Mouse (Mus musculus): ENCODE results near the gene Phc2. TPM values are rescaled to one million over a fixed set of nuclear protein-coding genes. Genes with fewer than 3 reads are reported as not detected.
"Not testable (repeated sequence)": the region's sequence is repeated elsewhere in the genome, so short reads cannot be mapped to it uniquely, and the experiment has no call there.

Gene Phc2
- 10 to 100 TPM; 17.3 to 25.1 TPM for total RNA-seq (2021)
- long read RNA-seq, experiment 1, transcript Phc2-202 (7 exons, 2,535 nt): major isoform, 67 of 91 reads
- long read RNA-seq, experiment 1, partial matches to known transcripts: 2 of 91 reads
- long read RNA-seq, experiment 1, other reads (novel, unspliced or antisense): 21 of 91 reads
- long read RNA-seq, experiment 2, transcript Phc2-202 (7 exons, 2,535 nt): major isoform, 39 of 56 reads
- long read RNA-seq, experiment 2, partial matches to known transcripts: 1 of 56 reads
- long read RNA-seq, experiment 2, other reads (novel, unspliced or antisense): 16 of 56 reads

- intact Hi-C loops (cut with DNase I): loop anchor here (5.0 kb wide), 1 partner anchor 42 kb away; the partner anchor contains the start of gene Zscan20
- peak within 1 kb of the TSS; percentile 79 for H3K4me3 ChIP-seq
- peak; percentile 95 for DNase-seq
- peak; percentile 48 for TF ChIP-seq CTCF (IDR thresholded peaks at IDR 0.05)
- H3K27ac ChIP-seq: peak within 1 kb of the TSS; percentile 77
These were observed at the start of gene Phc2 for GRCm38 (mm10) chr4:128654505-128655381. TSS of gene Phc2 (plus strand) at chr4:128654702.

- DNase-seq: no peak
- no peak for TF ChIP-seq CTCF (IDR thresholded peaks at IDR 0.05)
- intact Hi-C loops (cut with DNase I): no loop called here
- Histone ChIP-seq H3K4me3 (no peak overlapping the region), H3K27ac (no peak overlapping the region)
These were observed 47.9 kb upstream of the Phc2 start for GRCm38 (mm10) chr4:128606586-128606985.

- no peak for TF ChIP-seq CTCF (IDR thresholded peaks at IDR 0.05)
- DNase-seq: no peak
- no peak overlapping the region for H3K27ac ChIP-seq
- no peak overlapping the region for H3K4me3 ChIP-seq
- intact Hi-C loops (cut with DNase I): no loop called here
These were observed 46.8 kb upstream of the Phc2 start for GRCm38 (mm10) chr4:128607661-128608060.

- peak overlapping the region; percentile 75 for H3K4me3 ChIP-seq
- peak overlapping the region; percentile 70 for H3K27ac ChIP-seq
- TF ChIP-seq CTCF (IDR thresholded peaks at IDR 0.05): no peak
- intact Hi-C loops (cut with DNase I): no loop called here
- no peak for DNase-seq
These were observed 45.1 kb upstream of the Phc2 start for GRCm38 (mm10) chr4:128609276-128609924.

- Histone ChIP-seq H3K27ac (peak within 1 kb of the TSS; percentile 84), H3K4me3 (peak within 1 kb of the TSS; percentile 75)
- peak; percentile 27; the same call in 1 of the 2 replicates for TF ChIP-seq CTCF (IDR thresholded peaks at IDR 0.05)
- peak; percentile 97 for DNase-seq
- intact Hi-C loops (cut with DNase I): loop anchor here (5.0 to 10.0 kb wide), 3 partner anchors 42 to 245 kb away; partner anchors contain the start of gene Phc2
These were observed 44.5 kb upstream of the Phc2 start, which contains the start of gene Zscan20 for GRCm38 (mm10) chr4:128609925-128610402. TSS of gene Zscan20 (minus strand) at chr4:128610098.

GRCm38 (mm10) chr4:128610706-128611105 lies 43.8 kb upstream of the Phc2 start:
- H3K27ac ChIP-seq: peak overlapping the region; percentile 84
- DNase-seq: no peak
- intact Hi-C loops (cut with DNase I): loop anchor here (5.0 to 10.0 kb wide), 3 partner anchors 42 to 244 kb away; partner anchors contain the start of gene Phc2
- no peak for TF ChIP-seq CTCF (IDR thresholded peaks at IDR 0.05)
- H3K4me3 ChIP-seq: peak overlapping the region; percentile 75

- intact Hi-C loops (cut with DNase I): loop anchor here (2.0 to 10.0 kb wide), 4 partner anchors 41 to 243 kb away; partner anchors contain the start of gene Phc2
- H3K27ac ChIP-seq, DNase-seq, H3K4me3 ChIP-seq: not testable (repeated sequence)
These were observed 42.8 kb upstream of the Phc2 start for GRCm38 (mm10) chr4:128611726-128612125.

- TF ChIP-seq CTCF (IDR thresholded peaks at IDR 0.05): peak; percentile 78
- H3K27ac ChIP-seq: no peak overlapping the region
- no peak for DNase-seq
- intact Hi-C loops (cut with DNase I): loop anchor here (2.0 to 10.0 kb wide), 4 partner anchors 39 to 241 kb away; partner anchors contain the start of gene Phc2
- H3K4me3 ChIP-seq: no peak overlapping the region
These were observed 41.2 kb upstream of the Phc2 start for GRCm38 (mm10) chr4:128613326-128613725.

GRCm38 (mm10) chr4:128615761-128616160 lies 38.7 kb upstream of the Phc2 start:
- no peak for DNase-seq
- intact Hi-C loops (cut with DNase I): loop anchor here (10.0 kb wide), 1 partner anchor 239 kb away; no protein-coding TSS in a partner anchor

GRCm38 (mm10) chr4:128617363-128618120 lies 37.0 kb upstream of the Phc2 start:
- Histone ChIP-seq H3K27ac (no peak overlapping the region), H3K4me3 (no peak overlapping the region)
- intact Hi-C loops (cut with DNase I): loop anchor here (10.0 kb wide), 1 partner anchor 237 kb away; no protein-coding TSS in a partner anchor
- no peak for TF ChIP-seq CTCF (IDR thresholded peaks at IDR 0.05)
- no peak for DNase-seq

More at GRCm38 (mm10) chr4:128615761-128616160, 38.7 kb upstream of the Phc2 start:
- TF ChIP-seq CTCF (IDR thresholded peaks at IDR 0.05): no peak
- no peak overlapping the region for H3K27ac ChIP-seq
- no peak overlapping the region for H3K4me3 ChIP-seq

- no peak for TF ChIP-seq CTCF (IDR thresholded peaks at IDR 0.05)
- no peak for DNase-seq
- intact Hi-C loops (cut with DNase I): loop anchor here (10.0 kb wide), 1 partner anchor 236 kb away; no protein-coding TSS in a partner anchor
- Histone ChIP-seq H3K4me3 (no peak within 1 kb of the TSS), H3K27ac (no peak within 1 kb of the TSS)
These were observed 36.1 kb upstream of the Phc2 start, which contains the start of gene Tlr12 for GRCm38 (mm10) chr4:128618246-128618911. TSS of gene Tlr12 (minus strand) at chr4:128618619.

Data from gastrocnemius, adult 2 months (tissue).